Mouse (Mus musculus): Measurements from ENCODE around the gene Foxe3. TPM values are rescaled to one million over a fixed set of nuclear protein-coding genes. Genes with fewer than 3 reads are reported as not detected.

Foxe3 gene
- not detected in 2 replicates for polyA plus RNA-seq (2015; fragmentation: Nextera tagmentation; extraction: Ambion mirVana)

DNA sequence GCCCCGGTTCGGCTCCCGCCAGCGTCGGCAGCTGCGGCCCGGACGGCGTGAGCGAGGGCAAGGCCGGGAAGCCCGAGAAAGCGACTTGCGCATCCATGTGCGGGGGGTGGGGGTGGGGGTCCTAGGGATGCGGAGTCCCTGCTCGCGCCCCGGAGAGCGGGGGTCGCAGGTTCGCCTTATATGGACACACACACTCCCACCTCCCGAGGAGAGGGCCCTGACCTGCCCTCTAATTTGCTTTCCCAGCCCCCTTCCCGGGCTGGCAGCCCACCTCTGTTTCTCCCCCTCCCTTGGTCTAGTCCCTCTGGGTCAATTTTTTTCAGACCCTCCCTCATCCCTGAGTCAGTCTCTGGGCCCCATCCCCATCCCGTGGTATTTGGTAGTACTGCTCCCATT is at the start of gene Foxe3:
Foxe3 (minus strand) TSS at position 97 of the 396 bp plus-strand sequence.

DNA sequence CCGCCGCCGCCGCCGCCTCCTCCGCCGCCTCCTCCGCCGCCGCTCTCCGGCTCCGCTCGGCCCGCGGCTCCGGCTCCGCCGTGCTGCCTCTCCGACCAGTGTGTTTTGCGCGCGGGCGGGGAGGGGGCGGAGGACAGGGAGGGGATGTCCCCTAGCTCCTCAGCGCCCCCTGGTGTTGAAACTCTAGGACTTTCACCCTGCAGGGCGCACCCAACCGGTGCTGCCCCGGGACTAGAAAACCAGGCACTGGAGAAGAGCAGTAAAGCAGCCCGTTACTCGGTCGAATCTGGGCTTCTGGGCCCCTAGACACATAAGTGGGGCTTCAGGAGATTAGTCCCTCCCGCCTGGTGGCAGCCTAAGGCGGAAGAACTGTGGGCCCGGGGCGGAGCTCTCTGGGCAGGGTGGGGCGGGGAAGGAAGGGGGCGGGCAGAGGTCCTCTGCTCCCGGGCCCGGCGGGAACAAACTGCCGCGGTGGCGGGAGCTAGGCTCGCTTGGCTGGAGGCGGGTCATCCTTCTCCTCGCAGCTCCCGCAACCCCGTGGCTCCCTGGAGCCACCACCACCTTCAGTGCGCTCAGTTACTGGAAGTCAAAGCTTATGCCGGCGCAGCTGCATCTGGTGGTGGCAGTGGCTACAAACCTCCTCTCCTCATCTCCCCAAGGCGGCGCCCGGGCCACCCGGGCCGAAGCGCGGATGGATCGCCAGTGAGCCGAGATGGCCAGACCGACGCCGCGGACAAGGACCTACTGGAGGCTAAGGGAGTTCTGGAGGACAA is 16.8 kb downstream of the Foxe3 start, which contains the start of gene Foxd2:
Foxd2 (minus strand) TSS at position 45 of the 773 bp plus-strand sequence.

Other genes starting within 250 kb of the Foxe3 start
- gene Gm12830, start 104.3 kb downstream of the Foxe3 start, polyA plus RNA-seq (2015; fragmentation: Nextera tagmentation; extraction: Ambion mirVana): not detected in 2 replicates
- gene Foxd2, start 17.1 kb downstream of the Foxe3 start, polyA plus RNA-seq (2015; fragmentation: Nextera tagmentation; extraction: Ambion mirVana): not detected in 2 replicates
- 65.8 and 67.2 TPM in 2 replicates for gene Cmpk1, start 61.2 kb upstream of the Foxe3 start, polyA plus RNA-seq (2015; fragmentation: Nextera tagmentation; extraction: Ambion mirVana)
- 9.9 and 11.3 TPM in 2 replicates for gene Stil, start 74.1 kb upstream of the Foxe3 start, polyA plus RNA-seq (2015; fragmentation: Nextera tagmentation; extraction: Ambion mirVana)
- gene Tal1, start 130.4 kb upstream of the Foxe3 start, polyA plus RNA-seq (2015; fragmentation: Nextera tagmentation; extraction: Ambion mirVana): 18.9 and 22.7 TPM in 2 replicates
- gene Pdzk1ip1, start 162.7 kb upstream of the Foxe3 start, polyA plus RNA-seq (2015; fragmentation: Nextera tagmentation; extraction: Ambion mirVana): 10.4 and 10.7 TPM in 2 replicates
- gene Cyp4x1, start 208.3 kb upstream of the Foxe3 start, polyA plus RNA-seq (2015; fragmentation: Nextera tagmentation; extraction: Ambion mirVana): 0.02 and 0.07 TPM in 2 replicates